Mouse (Mus musculus): ENCODE measurements at regions not wholly inside any gene's neighbourhood (a gene's known extent, or its start where the extent isn't known, plus 50 kb on each side); places are given as distances from the start of the nearest gene placed in this dataset.

- intact Hi-C loops (cut with DNase I): no loop called here
Observed at GRCm38 (mm10) chr11:25356671-25357586, 853.6 kb downstream of the 5730522E02Rik start.

DNA sequence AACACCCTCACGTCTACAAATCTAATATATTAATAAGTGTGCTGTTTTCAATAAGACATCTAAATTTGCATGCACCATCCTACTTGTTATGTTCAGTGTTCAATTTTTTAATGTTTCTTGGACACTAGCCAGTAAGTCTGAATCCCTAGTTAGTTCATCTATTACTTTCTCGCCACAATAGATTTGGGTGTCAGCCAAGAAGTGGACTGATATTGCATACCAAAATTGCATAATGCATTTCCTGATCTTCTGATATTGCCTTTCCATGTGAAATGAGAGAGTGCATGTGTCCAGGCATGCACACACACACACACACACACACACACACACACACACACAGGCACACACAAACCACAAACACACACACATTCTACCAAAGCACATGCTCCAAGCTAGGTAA is 874.9 kb downstream of the 5730522E02Rik start:
- intact Hi-C loops (cut with DNase I): no loop called here

- intact Hi-C loops (cut with DNase I): no loop called here
Observed at GRCm38 (mm10) chr11:25330696-25331095, 879.9 kb downstream of the 5730522E02Rik start.

GRCm38 (mm10) chr11:25322426-25322825 is 888.1 kb downstream of the 5730522E02Rik start:
- intact Hi-C loops (cut with DNase I): no loop called here

DNA sequence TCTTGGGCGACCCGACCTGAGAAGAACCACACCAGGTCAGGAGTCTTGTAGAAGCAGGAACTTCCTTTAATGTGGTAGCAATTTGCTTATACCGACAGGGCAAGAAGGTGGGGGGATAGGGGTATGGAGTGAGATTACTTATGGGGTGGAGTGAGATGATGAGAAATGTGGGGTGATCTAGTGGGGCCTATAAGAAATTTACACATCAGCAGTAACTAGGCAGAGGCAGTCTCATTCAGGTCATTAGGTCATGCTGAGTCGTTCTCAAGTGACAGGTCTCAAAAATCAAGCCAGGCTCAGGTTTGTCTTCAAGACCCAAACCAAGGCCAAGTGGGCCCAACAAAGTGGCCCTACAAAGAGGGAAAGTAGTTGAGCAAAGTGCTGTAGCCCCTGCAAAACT is 889.1 kb downstream of the 5730522E02Rik start:
- intact Hi-C loops (cut with DNase I): no loop called here

- intact Hi-C loops (cut with DNase I): no loop called here
Observed at GRCm38 (mm10) chr11:25314645-25315044, 895.9 kb downstream of the 5730522E02Rik start.

GRCm38 (mm10) chr11:25313879-25314278 is 896.7 kb downstream of the 5730522E02Rik start:
- intact Hi-C loops (cut with DNase I): no loop called here

DNA sequence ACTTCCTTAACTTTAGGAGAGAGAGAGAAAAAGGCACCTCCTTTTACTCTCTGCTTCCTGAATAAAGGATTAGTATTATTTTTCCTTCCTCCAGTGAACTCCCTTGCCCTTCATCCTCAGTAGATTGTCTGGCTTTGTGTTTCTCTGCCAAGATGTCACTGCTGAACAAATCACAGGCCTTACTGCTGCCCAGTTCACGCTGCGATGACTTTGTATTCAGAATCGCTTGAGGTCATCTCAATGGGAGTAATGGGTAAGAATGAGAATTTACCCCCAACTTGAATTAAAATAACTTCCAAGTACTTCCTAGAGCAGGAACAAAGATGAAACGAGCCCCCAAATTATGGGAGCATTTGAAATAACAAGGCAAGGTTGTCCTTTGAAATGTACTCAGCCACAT is 897.3 kb downstream of the 5730522E02Rik start:
- intact Hi-C loops (cut with DNase I): no loop called here

DNA sequence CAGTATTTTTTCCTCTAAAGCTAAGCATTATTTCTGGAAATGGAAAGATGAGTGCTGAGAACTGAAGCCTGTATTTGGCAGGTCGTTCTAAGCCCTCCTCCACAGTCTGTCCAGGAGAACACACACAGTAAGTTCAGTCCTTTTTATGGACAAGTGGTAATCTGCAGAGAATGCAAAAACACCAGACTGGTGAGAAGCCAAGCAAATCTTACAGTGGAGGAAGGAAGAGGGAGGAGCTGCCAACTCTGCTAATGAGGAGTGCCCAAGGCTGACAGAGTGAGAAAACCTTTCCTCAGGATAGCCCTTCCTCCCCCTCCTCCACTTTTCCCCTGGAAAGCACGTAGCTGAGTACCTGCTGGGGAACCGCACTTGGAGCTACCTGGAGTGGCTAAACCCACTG is 899.8 kb downstream of the 5730522E02Rik start:
- intact Hi-C loops (cut with DNase I): no loop called here

- intact Hi-C loops (cut with DNase I): loop anchor here (10.0 kb wide), 2 partner anchors 1216 to 1256 kb away; no protein-coding TSS in a partner anchor
Observed at GRCm38 (mm10) chr11:25301130-25301529, 909.4 kb downstream of the 5730522E02Rik start.

GRCm38 (mm10) chr11:25288346-25288745 is 922.2 kb downstream of the 5730522E02Rik start:
- intact Hi-C loops (cut with DNase I): no loop called here

DNA sequence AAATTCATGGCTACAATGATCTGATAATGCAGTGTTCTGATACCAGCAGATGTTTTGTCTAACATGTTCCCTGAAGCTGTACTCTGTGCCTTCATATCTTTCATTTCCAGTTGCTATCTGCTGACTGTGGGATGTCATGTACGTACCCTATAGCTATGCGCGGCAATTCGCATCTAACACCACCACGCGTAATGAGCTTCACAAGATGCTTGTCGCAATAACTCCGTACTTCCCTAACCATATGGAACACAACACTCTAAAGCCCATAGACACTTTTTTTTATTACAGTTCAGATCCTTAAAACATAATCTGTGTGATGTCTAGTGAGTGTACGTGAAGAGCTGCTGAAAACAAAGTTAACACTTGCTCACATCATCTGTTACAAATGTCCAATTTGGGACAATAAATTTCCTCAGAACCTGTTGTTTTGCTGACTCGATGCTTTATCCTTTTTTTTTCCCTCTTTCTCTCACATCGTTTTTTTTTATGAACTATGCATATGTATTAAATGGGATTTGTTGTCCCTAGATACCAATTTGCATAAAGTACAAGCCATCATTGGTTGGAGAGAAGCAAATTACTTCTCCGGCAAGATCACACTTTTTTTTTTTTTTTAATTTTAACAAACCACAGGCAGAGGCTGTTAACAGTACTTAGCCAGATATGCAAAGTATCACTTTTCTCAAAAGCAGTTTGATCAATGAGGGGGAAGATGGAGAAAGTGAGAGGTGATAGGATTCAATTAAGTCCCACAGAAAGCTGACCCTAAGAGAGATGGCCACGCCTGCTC is 922.9 kb downstream of the 5730522E02Rik start:
- intact Hi-C loops (cut with DNase I): no loop called here

DNA sequence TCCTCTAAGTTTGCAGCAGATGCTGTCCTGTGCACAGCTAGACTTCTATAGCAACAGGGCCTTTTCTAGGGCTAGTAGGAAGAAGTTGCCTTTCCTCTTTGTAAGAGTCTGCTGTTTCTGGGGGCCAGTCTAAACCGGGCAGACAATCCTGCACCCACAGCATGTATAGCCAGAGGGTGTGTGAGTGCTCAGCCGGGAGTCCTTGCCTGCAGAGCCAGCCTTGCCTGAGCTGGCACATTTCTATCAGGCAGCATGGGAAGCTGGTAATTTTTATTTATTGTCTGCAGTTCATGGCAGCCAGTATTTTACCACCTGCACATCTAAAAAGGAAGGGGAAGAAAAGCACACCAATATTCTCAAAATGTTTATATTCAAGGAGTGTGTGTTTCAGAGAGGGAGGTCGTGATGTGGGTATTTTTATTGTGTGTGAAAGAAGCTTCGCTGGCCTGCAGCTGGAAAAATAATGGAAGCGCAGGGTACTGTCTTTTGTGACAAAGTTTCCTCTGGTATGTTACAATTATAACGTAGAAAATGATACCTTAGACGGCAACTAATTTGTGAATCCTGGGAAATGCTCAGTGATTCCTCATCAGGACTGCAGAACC is 940.5 kb downstream of the 5730522E02Rik start:
- intact Hi-C loops (cut with DNase I): no loop called here

- intact Hi-C loops (cut with DNase I): no loop called here
Observed at GRCm38 (mm10) chr11:25262906-25263305, 947.7 kb downstream of the 5730522E02Rik start.

DNA sequence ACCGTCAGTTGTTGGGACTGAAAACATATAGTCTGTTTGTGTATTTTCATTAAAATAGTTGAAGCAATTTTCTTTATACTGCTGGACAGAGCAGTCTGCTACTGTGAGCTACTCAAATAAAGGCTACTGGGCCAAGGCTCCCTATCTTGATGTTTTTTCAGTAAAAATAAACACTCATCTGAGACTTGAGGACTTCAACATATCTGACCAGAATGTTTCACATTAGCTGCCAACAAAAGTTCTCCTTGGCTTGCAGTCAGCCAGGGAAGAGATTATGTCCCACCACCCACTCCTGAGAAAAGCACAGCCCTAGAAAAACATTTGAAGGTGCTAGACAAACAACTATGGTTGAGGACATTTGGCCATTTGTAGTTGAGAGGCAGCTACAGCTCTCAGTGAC is 950.9 kb downstream of the 5730522E02Rik start:
- intact Hi-C loops (cut with DNase I): no loop called here

GRCm38 (mm10) chr11:25233360-25233890 is 977.1 kb downstream of the 5730522E02Rik start:
- intact Hi-C loops (cut with DNase I): no loop called here

All from adrenal gland (tissue).